Mouse (Mus musculus): ENCODE measurements at regions not wholly inside any gene's neighbourhood (a gene's known extent, or its start where the extent isn't known, plus 50 kb on each side); places are given as distances from the start of the nearest gene placed in this dataset.

GRCm38 (mm10) chr15:38402762-38403161 lies 977.4 kb downstream of the 4930447A16Rik start:
- H3K4me3 ChIP-seq (ENCODE audit: low read depth, low read length), result no peak overlapping the region
- ATAC-seq (ENCODE audit: low FRiP score) (no peak), DNase-seq (ENCODE audit: low spot score, missing footprints) (no peak)
- H3K9ac ChIP-seq (ENCODE audit: low read length), result no peak overlapping the region
- 94% methylated on average over 1 of the region's 1 CpGs for WGBS
- no peaks in the 10 kb centered on the region for H3K9me3 ChIP-seq (ENCODE audit: control insufficient read depth, low read length)
- H3K27me3 ChIP-seq (ENCODE audit: control insufficient read depth, insufficient read depth, low read length), result no peaks in the 10 kb centered on the region
- H3K36me3 ChIP-seq (ENCODE audit: control insufficient read depth, insufficient read depth, low read length), result no peaks in the 10 kb centered on the region
- no peak overlapping the region for H3K4me2 ChIP-seq
- H3K4me1 ChIP-seq (ENCODE audit: control insufficient read depth, insufficient read depth, low read length), result peaks cover 6% of the 10 kb centered on the region
- no peak overlapping the region for H3K27ac ChIP-seq (ENCODE audit: low read depth, low read length)

- DNase-seq (ENCODE audit: low spot score, missing footprints) (peak; percentile 85), ATAC-seq (ENCODE audit: low FRiP score) (no peak)
- H3K36me3 ChIP-seq (ENCODE audit: control insufficient read depth, insufficient read depth, low read length), result no peaks in the 10 kb centered on the region
- no peaks in the 10 kb centered on the region for H3K27me3 ChIP-seq (ENCODE audit: control insufficient read depth, insufficient read depth, low read length)
- H3K4me1 ChIP-seq (ENCODE audit: control insufficient read depth, insufficient read depth, low read length), result peaks cover 6% of the 10 kb centered on the region
- H3K9ac ChIP-seq (ENCODE audit: low read length), result no peak overlapping the region
- H3K4me3 ChIP-seq (ENCODE audit: low read depth, low read length), result no peak overlapping the region
- H3K27ac ChIP-seq (ENCODE audit: low read depth, low read length), result no peak overlapping the region
- H3K9me3 ChIP-seq (ENCODE audit: control insufficient read depth, low read length), result no peaks in the 10 kb centered on the region
- H3K4me2 ChIP-seq, result no peak overlapping the region
- 41% methylated on average over 6 of the region's 6 CpGs for WGBS
Measured at GRCm38 (mm10) chr15:38403760-38404375, 978.5 kb downstream of the 4930447A16Rik start.

- Histone ChIP-seq H3K9ac (ENCODE audit: low read length) (no peak overlapping the region), H3K9me3 (ENCODE audit: control insufficient read depth, low read length) (no peaks in the 10 kb centered on the region), H3K4me3 (ENCODE audit: low read depth, low read length) (no peak overlapping the region), H3K27me3 (ENCODE audit: control insufficient read depth, insufficient read depth, low read length) (no peaks in the 10 kb centered on the region), H3K4me2 (no peak overlapping the region), H3K36me3 (ENCODE audit: control insufficient read depth, insufficient read depth, low read length) (no peaks in the 10 kb centered on the region), H3K27ac (ENCODE audit: low read depth, low read length) (no peak overlapping the region), H3K4me1 (ENCODE audit: control insufficient read depth, insufficient read depth, low read length) (peaks cover 6% of the 10 kb centered on the region)
- 45% methylated on average over 13 of the region's 13 CpGs for WGBS
- DNase-seq (ENCODE audit: low spot score, missing footprints) (no peak), ATAC-seq (ENCODE audit: low FRiP score) (no peak)
Measured at GRCm38 (mm10) chr15:38406114-38406960, 981.0 kb downstream of the 4930447A16Rik start.

DNA sequence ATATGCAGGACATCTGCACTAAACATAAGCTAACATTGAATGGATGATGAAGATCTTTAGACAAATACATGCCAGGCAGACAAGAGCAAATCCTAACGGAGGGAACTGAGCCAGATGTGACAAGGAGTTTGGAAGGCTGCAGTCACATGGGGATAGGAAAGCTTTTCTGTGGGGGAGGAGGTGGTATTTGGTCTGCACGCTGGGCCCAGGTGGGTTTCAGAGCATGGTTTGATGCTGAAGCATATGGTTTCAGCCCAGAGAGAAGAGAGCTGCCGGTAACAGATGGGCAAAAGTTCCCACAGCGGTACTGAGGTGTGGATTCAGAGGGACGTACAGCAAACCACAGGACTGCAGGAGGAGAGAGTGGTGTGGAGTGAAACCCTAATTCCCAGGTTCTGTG lies 982.1 kb downstream of the 4930447A16Rik start:
- no peaks in the 10 kb centered on the region for H3K36me3 ChIP-seq (ENCODE audit: control insufficient read depth, insufficient read depth, low read length)
- H3K27ac ChIP-seq (ENCODE audit: low read depth, low read length), result no peak overlapping the region
- ATAC-seq (ENCODE audit: low FRiP score) (no peak), DNase-seq (ENCODE audit: low spot score, missing footprints) (no peak)
- no peak overlapping the region for H3K9ac ChIP-seq (ENCODE audit: low read length)
- no peak overlapping the region for H3K4me3 ChIP-seq (ENCODE audit: low read depth, low read length)
- H3K4me2 ChIP-seq, result no peak overlapping the region
- H3K9me3 ChIP-seq (ENCODE audit: control insufficient read depth, low read length), result no peaks in the 10 kb centered on the region
- 73% methylated on average over 5 of the region's 5 CpGs for WGBS
- peaks cover 6% of the 10 kb centered on the region for H3K4me1 ChIP-seq (ENCODE audit: control insufficient read depth, insufficient read depth, low read length)
- H3K27me3 ChIP-seq (ENCODE audit: control insufficient read depth, insufficient read depth, low read length), result no peaks in the 10 kb centered on the region

- no peak for ATAC-seq (ENCODE audit: low FRiP score)
- no peaks in the 10 kb centered on the region for H3K36me3 ChIP-seq (ENCODE audit: control insufficient read depth, insufficient read depth, low read length)
- no peak overlapping the region for H3K27ac ChIP-seq (ENCODE audit: low read depth, low read length)
- no peak overlapping the region for H3K9ac ChIP-seq (ENCODE audit: low read length)
- DNase-seq (ENCODE audit: low spot score, missing footprints), result no peak
- H3K27me3 ChIP-seq (ENCODE audit: control insufficient read depth, insufficient read depth, low read length), result no peaks in the 10 kb centered on the region
- H3K4me1 ChIP-seq (ENCODE audit: control insufficient read depth, insufficient read depth, low read length), result peaks cover 6% of the 10 kb centered on the region
- no peaks in the 10 kb centered on the region for H3K9me3 ChIP-seq (ENCODE audit: control insufficient read depth, low read length)
- no peak overlapping the region for H3K4me2 ChIP-seq
- WGBS, result 81% methylated on average over 4 of the region's 4 CpGs
- H3K4me3 ChIP-seq (ENCODE audit: low read depth, low read length), result no peak overlapping the region
Measured at GRCm38 (mm10) chr15:38409168-38409567, 983.8 kb downstream of the 4930447A16Rik start.

GRCm38 (mm10) chr15:38410462-38410861 lies 985.1 kb downstream of the 4930447A16Rik start:
- no peak for ATAC-seq (ENCODE audit: low FRiP score)
- Histone ChIP-seq H3K4me3 (ENCODE audit: low read depth, low read length) (no peak overlapping the region), H3K4me1 (ENCODE audit: control insufficient read depth, insufficient read depth, low read length) (peaks cover 4% of the 10 kb centered on the region; the same call in 1 of the 2 replicates), H3K27ac (ENCODE audit: low read depth, low read length) (no peak overlapping the region), H3K27me3 (ENCODE audit: control insufficient read depth, insufficient read depth, low read length) (no peaks in the 10 kb centered on the region), H3K36me3 (ENCODE audit: control insufficient read depth, insufficient read depth, low read length) (no peaks in the 10 kb centered on the region), H3K4me2 (no peak overlapping the region), H3K9me3 (ENCODE audit: control insufficient read depth, low read length) (no peaks in the 10 kb centered on the region), H3K9ac (ENCODE audit: low read length) (no peak overlapping the region)
- 92% methylated on average over 1 of the region's 1 CpGs for WGBS
- no peak for DNase-seq (ENCODE audit: low spot score, missing footprints)

- Histone ChIP-seq H3K4me2 (no peak overlapping the region), H3K9ac (ENCODE audit: low read length) (no peak overlapping the region), H3K27me3 (ENCODE audit: control insufficient read depth, insufficient read depth, low read length) (no peaks in the 10 kb centered on the region), H3K27ac (ENCODE audit: low read depth, low read length) (no peak overlapping the region), H3K4me3 (ENCODE audit: low read depth, low read length) (no peak overlapping the region), H3K4me1 (ENCODE audit: control insufficient read depth, insufficient read depth, low read length) (no peaks in the 10 kb centered on the region), H3K9me3 (ENCODE audit: control insufficient read depth, low read length) (no peaks in the 10 kb centered on the region), H3K36me3 (ENCODE audit: control insufficient read depth, insufficient read depth, low read length) (no peaks in the 10 kb centered on the region)
- no peak for ATAC-seq (ENCODE audit: low FRiP score)
- WGBS, result 85% methylated on average over 3 of the region's 3 CpGs
- DNase-seq (ENCODE audit: low spot score, missing footprints), result no peak
Measured at GRCm38 (mm10) chr15:38412481-38412880, 987.1 kb downstream of the 4930447A16Rik start.

DNA sequence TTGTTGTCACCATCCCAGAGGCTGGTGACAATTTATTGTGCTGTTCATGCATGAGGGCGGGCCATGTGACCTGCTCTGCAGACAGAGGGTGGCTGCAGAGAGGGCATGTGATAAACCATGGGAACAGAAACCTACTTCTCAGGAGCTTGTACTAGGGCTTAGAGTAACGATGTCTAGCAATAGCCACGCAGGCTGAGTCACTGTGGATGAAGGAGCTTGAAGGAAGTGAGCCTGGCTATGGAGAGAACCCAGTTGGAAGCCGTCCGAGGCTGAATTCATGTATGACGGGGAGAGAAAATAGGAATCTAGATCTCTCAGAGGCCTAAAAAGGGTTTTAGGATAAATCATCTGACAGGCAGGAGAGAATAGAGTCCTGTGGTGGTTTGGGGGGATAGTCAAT lies 988.0 kb downstream of the 4930447A16Rik start:
- no peaks in the 10 kb centered on the region for H3K27me3 ChIP-seq (ENCODE audit: control insufficient read depth, insufficient read depth, low read length)
- 88% methylated on average over 6 of the region's 6 CpGs for WGBS
- no peak overlapping the region for H3K27ac ChIP-seq (ENCODE audit: low read depth, low read length)
- ATAC-seq (ENCODE audit: low FRiP score) (no peak), DNase-seq (ENCODE audit: low spot score, missing footprints) (no peak)
- H3K9me3 ChIP-seq (ENCODE audit: control insufficient read depth, low read length), result no peaks in the 10 kb centered on the region
- no peak overlapping the region for H3K4me3 ChIP-seq (ENCODE audit: low read depth, low read length)
- no peaks in the 10 kb centered on the region for H3K4me1 ChIP-seq (ENCODE audit: control insufficient read depth, insufficient read depth, low read length)
- H3K4me2 ChIP-seq, result no peak overlapping the region
- H3K9ac ChIP-seq (ENCODE audit: low read length), result no peak overlapping the region
- no peaks in the 10 kb centered on the region for H3K36me3 ChIP-seq (ENCODE audit: control insufficient read depth, insufficient read depth, low read length)

- no peak overlapping the region for H3K9ac ChIP-seq (ENCODE audit: low read length)
- H3K4me2 ChIP-seq, result no peak overlapping the region
- 81% methylated on average over 8 of the region's 8 CpGs for WGBS
- H3K27me3 ChIP-seq (ENCODE audit: control insufficient read depth, insufficient read depth, low read length), result no peaks in the 10 kb centered on the region
- ATAC-seq (ENCODE audit: low FRiP score) (no peak), DNase-seq (ENCODE audit: low spot score, missing footprints) (no peak)
- H3K4me3 ChIP-seq (ENCODE audit: low read depth, low read length), result no peak overlapping the region
- H3K9me3 ChIP-seq (ENCODE audit: control insufficient read depth, low read length), result no peaks in the 10 kb centered on the region
- H3K27ac ChIP-seq (ENCODE audit: low read depth, low read length), result no peak overlapping the region
- no peaks in the 10 kb centered on the region for H3K36me3 ChIP-seq (ENCODE audit: control insufficient read depth, insufficient read depth, low read length)
- no peaks in the 10 kb centered on the region for H3K4me1 ChIP-seq (ENCODE audit: control insufficient read depth, insufficient read depth, low read length)
Measured at GRCm38 (mm10) chr15:38414318-38415090, 989.1 kb downstream of the 4930447A16Rik start.
